Mouse (Mus musculus) embryonic fibroblast, embryonic 13.5 days (primary cell): ENCODE measurements around the gene Rhot2.

Experiments used
- CTCF ChIP-seq: IDR thresholded peaks from 2 replicates; pipeline ENCODE4 v1.5.1; 2011; ENCODE audit warnings: mild to moderate bottlenecking, control low read depth, low read length, moderate library complexity, borderline replicate concordance; ENCODE audit not compliant: insufficient read depth
- POLR2A ChIP-seq: IDR thresholded peaks from 2 replicates; pipeline ENCODE4 v1.6.1; 2011; ENCODE audit warnings: low read depth, mild to moderate bottlenecking, control low read depth, low read length, moderate library complexity

DNA sequence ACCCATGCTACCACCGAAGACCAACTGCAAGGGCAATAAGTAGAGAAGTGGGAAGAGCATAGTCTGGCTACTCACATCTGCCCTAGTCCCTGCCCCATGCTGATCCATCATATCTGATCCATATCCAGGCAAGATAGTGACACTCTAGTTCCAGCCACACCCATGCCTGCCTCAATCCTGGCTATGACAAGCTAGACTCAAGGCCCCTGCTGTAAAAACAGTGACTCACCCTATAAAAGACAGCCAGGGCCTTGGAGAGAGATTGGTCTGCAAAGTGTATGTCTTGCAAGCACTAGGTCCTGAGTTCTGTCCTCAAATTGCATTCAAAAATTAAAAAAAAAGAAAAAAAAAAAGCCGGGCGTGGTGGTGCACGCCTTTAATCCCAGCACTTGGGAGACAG, 38.1 kb downstream of the Rhot2 start:
- TF ChIP-seq CTCF (no peak), POLR2A (no peak)
